Mouse (Mus musculus): ENCODE measurements around the gene Nemf. TPM values are rescaled to one million over a fixed set of nuclear protein-coding genes. Genes with fewer than 3 reads are reported as not detected.

The Nemf gene
- polyA plus RNA-seq, 1 experiment from 2014 or later, result 91.1 TPM

DNA sequence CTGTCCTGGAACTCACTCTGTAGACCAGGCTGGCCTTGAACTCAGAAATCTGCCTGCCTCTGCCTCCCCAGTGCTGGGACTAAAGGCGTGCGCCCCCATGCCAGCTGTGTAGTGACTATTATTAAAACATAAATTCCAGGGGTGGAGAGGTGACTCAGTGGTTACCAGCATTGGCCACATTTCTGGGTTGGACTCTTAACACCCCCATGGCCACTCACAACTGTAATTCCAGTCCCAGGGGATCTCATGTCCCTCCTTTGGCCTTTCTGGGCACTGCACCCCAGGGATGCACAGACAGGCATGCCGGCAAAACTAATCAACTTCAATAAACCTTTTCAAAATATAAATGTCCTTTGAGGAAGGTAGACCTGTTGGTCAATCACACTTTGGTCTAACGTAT, 58.7 kb downstream of the Nemf start:
- peaks cover 28% of the 10 kb centered on the region for H3K4me1 ChIP-seq
- 78% methylated on average over 4 of the region's 4 CpGs for WGBS
- no peak for ATAC-seq (ENCODE audit: low FRiP score)
- H3K27ac ChIP-seq (replicated peaks), result no peak overlapping the region
- H3K9ac ChIP-seq (replicated peaks), result no peak overlapping the region
- no peaks in the 10 kb centered on the region for H3K9me3 ChIP-seq (replicated peaks)
- peaks cover 29% of the 10 kb centered on the region for H3K36me3 ChIP-seq
- H3K4me2 ChIP-seq, result peak overlapping the region; percentile 71
- no peaks in the 10 kb centered on the region for H3K27me3 ChIP-seq (replicated peaks)
- peak overlapping the region; percentile 92 for H3K4me3 ChIP-seq (replicated peaks)

DNA sequence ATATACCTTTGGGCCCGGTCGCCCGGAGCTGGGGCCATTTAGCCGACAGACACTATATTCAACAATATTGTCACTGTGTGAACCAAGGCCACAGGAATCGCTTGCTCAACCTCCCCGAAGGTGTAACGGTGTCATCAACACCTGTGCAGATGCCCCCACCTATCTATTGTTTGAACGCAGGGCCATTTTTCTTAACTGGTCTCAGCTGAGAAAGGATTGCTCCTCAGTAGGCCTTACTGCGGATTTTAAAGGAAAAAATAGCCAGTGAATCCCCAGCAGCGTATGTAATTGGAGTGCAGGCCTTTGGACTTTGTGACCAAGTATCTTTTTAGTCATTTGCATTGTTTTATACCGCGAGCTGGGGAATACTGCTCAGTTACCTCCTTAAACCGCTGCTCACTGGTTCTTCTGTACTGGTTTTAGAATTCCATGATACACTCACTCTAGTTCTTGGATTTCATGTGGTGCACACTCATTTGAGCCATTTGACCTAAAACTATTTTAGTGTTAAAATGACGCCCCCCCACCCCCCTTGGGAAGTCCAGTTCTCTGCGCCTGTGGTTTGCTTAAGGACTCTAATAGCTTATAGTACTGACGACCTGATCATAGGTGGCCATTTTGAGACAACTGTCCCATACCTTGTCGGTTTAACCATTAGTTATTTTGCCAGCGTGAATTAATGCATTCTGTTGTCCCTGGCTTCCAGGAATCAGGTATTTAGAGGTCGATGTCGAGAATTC, 59.4 kb downstream of the Nemf start:
- Histone ChIP-seq H3K27ac (replicated peaks) (peak overlapping the region; percentile 95), H3K27me3 (replicated peaks) (no peaks in the 10 kb centered on the region), H3K9ac (replicated peaks) (peak overlapping the region; percentile 98), H3K4me1 (peaks cover 28% of the 10 kb centered on the region), H3K4me3 (replicated peaks) (peak overlapping the region; percentile 92), H3K4me2 (peak overlapping the region; percentile 71), H3K36me3 (peaks cover 22% of the 10 kb centered on the region), H3K9me3 (replicated peaks) (no peaks in the 10 kb centered on the region)
- no peak for ATAC-seq (ENCODE audit: low FRiP score)
- WGBS, result 18% methylated on average over 20 of the region's 20 CpGs

DNA sequence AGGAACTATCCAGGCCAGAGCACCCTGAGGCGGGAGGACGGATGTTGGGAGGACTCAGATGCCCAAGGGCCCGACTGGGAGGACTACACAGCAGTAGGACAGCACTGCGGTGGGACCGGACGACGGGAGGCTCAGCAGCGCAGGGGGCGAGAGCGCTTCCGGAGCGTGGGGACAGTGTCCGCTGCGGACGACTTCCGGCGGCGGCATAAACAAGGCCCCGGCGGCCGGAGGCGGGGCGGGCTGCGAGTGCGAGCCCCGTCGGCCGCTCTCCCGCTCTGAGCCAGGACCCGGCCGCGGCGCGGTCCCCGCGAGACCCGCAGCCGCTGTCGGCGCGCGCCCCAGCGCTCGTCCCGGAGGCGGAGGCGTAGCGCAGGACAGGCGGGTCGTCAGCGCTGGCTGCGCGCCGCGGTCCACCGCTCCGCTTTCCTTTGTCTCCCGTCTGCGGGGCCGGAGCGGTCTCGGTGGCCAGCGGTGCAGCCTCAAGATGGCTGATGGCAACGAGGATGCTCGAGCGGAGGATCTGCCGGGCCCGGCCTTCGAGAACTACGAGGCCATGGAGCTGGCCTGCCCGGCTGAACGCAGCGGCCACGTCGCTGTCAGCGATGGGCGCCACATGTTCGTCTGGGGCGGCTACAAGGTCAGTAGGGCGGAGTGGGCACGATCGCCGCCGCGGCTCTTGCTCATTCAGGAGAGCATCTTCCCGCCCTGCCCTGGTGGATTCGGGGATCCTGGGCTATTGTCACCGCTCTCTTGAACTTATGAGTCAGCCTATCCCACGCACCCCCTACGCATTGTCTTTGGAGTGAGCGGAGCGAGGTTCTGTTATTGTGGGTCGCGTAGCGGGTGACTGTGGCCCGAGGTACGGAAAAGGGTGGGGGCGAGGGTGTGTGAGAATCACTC, 60.2 kb downstream of the Nemf start, which contains the start of gene Klhdc2:
Gene Klhdc2, plus strand, starts transcription at position 171 of the 900 bp plus-strand sequence.
- no peaks in the 10 kb centered on the region for H3K9me3 ChIP-seq (replicated peaks)
- ATAC-seq (ENCODE audit: low FRiP score), result peak; percentile 97
- WGBS, result under 1% methylated on average over 98 of the region's 98 CpGs

GRCm38 (mm10) chr12:69295651-69296050, 61.3 kb downstream of the Nemf start:
- H3K27me3 ChIP-seq (replicated peaks), result no peaks in the 10 kb centered on the region
- peak overlapping the region; percentile 71 for H3K4me2 ChIP-seq
- H3K36me3 ChIP-seq, result peaks cover 5% of the 10 kb centered on the region
- H3K9ac ChIP-seq (replicated peaks), result peak overlapping the region; percentile 98
- H3K9me3 ChIP-seq (replicated peaks), result no peaks in the 10 kb centered on the region
- H3K4me3 ChIP-seq (replicated peaks), result peak overlapping the region; percentile 92
- H3K27ac ChIP-seq (replicated peaks), result peak overlapping the region; percentile 95
- 90% methylated on average over 4 of the region's 4 CpGs for WGBS
- no peak for ATAC-seq (ENCODE audit: low FRiP score)
- H3K4me1 ChIP-seq, result peaks cover 28% of the 10 kb centered on the region

More for the DNA sequence above, 60.2 kb downstream of the Nemf start, which contains the start of gene Klhdc2:
- H3K4me1 ChIP-seq, result peaks cover 28% of the 10 kb centered on the region
- H3K27ac ChIP-seq (replicated peaks), result peak within 1 kb of the TSS; percentile 95
- peak within 1 kb of the TSS; percentile 98 for H3K9ac ChIP-seq (replicated peaks)
- H3K4me2 ChIP-seq, result peak within 1 kb of the TSS; percentile 71
- peaks cover 14% of the 10 kb centered on the region for H3K36me3 ChIP-seq
- H3K4me3 ChIP-seq (replicated peaks), result peak within 1 kb of the TSS; percentile 92
- no peaks in the 10 kb centered on the region for H3K27me3 ChIP-seq (replicated peaks)

GRCm38 (mm10) chr12:69294936-69295335, 62.0 kb downstream of the Nemf start:
- H3K9ac ChIP-seq (replicated peaks), result no peak overlapping the region
- H3K36me3 ChIP-seq, result no peaks in the 10 kb centered on the region
- no peak overlapping the region for H3K27ac ChIP-seq (replicated peaks)
- ATAC-seq (ENCODE audit: low FRiP score), result no peak
- H3K4me2 ChIP-seq, result no peak overlapping the region
- no peak overlapping the region for H3K4me3 ChIP-seq (replicated peaks)
- H3K27me3 ChIP-seq (replicated peaks), result no peaks in the 10 kb centered on the region
- H3K4me1 ChIP-seq, result peaks cover 28% of the 10 kb centered on the region
- 90% methylated on average over 2 of the region's 2 CpGs for WGBS
- H3K9me3 ChIP-seq (replicated peaks), result no peaks in the 10 kb centered on the region

- no peak for ATAC-seq (ENCODE audit: low FRiP score)
- H3K4me3 ChIP-seq (replicated peaks), result no peak overlapping the region
- WGBS, result 66% methylated on average over 2 of the region's 2 CpGs
Observed at GRCm38 (mm10) chr12:69293815-69294214, 63.1 kb downstream of the Nemf start.

DNA sequence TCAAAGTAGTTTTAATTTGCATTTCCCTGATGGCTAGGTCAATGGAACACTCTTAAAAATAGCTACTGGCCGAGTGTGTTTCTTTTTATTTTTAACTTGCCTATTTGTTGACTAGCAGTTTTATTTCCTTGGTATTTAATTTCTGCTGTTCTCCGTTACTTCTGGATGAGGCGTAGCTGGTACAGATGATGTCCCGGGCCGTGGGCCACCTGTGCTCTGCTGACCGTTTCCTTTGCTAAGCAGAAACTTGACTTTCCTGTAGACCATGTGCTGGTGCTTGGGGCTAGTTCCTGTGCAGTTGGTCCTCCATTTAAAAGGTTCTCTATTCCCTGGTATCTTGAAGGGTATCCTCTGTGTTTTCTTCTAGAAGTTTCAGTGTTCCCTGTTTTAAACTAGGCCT, 64.6 kb downstream of the Nemf start:
- WGBS, result 91% methylated on average over 6 of the region's 6 CpGs
- no peak for ATAC-seq (ENCODE audit: low FRiP score)
- no peaks in the 10 kb centered on the region for H3K36me3 ChIP-seq
- no peak overlapping the region for H3K27ac ChIP-seq (replicated peaks)
- no peak overlapping the region for H3K4me3 ChIP-seq (replicated peaks)
- no peak overlapping the region for H3K4me2 ChIP-seq
- H3K4me1 ChIP-seq, result peaks cover 7% of the 10 kb centered on the region
- H3K9me3 ChIP-seq (replicated peaks), result no peaks in the 10 kb centered on the region
- H3K27me3 ChIP-seq (replicated peaks), result no peaks in the 10 kb centered on the region
- H3K9ac ChIP-seq (replicated peaks), result no peak overlapping the region

More at GRCm38 (mm10) chr12:69293815-69294214, 63.1 kb downstream of the Nemf start:
- H3K27ac ChIP-seq (replicated peaks), result no peak overlapping the region
- no peak overlapping the region for H3K4me2 ChIP-seq
- H3K9me3 ChIP-seq (replicated peaks), result no peaks in the 10 kb centered on the region
- H3K4me1 ChIP-seq, result peaks cover 20% of the 10 kb centered on the region
- H3K9ac ChIP-seq (replicated peaks), result no peak overlapping the region
- H3K36me3 ChIP-seq, result no peaks in the 10 kb centered on the region
- H3K27me3 ChIP-seq (replicated peaks), result no peaks in the 10 kb centered on the region

- no peak overlapping the region for H3K4me2 ChIP-seq
- H3K9ac ChIP-seq (replicated peaks), result no peak overlapping the region
- H3K4me3 ChIP-seq (replicated peaks), result no peak overlapping the region
- no peak for ATAC-seq (ENCODE audit: low FRiP score)
- no peaks in the 10 kb centered on the region for H3K27me3 ChIP-seq (replicated peaks)
- WGBS, result 82% methylated on average over 9 of the region's 9 CpGs
- no peaks in the 10 kb centered on the region for H3K36me3 ChIP-seq
- no peaks in the 10 kb centered on the region for H3K4me1 ChIP-seq
- no peaks in the 10 kb centered on the region for H3K9me3 ChIP-seq (replicated peaks)
- H3K27ac ChIP-seq (replicated peaks), result no peak overlapping the region
Observed at GRCm38 (mm10) chr12:69288699-69289098, 68.3 kb downstream of the Nemf start.

DNA sequence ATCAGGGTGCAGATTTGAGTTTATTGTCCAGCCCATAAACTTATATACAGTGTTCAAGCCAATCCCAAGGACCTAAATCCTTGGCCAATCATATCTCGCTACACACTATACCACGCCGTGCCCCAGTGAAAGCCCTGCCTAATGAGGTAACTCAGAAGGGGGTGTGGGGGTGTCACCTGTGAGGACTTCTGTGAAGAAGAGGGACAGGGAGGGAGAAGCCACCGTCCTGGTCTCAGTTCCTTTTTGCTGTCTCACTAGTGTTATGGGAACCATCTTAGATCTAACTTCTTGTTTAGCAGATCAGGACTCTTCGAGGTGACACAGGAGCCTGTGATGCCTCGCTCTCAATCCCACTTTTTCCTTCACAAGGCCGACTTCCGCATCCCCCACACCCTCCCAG, 69.4 kb downstream of the Nemf start:
- 89% methylated on average over 8 of the region's 8 CpGs for WGBS
- Histone ChIP-seq H3K9me3 (replicated peaks) (no peaks in the 10 kb centered on the region), H3K36me3 (no peaks in the 10 kb centered on the region), H3K4me1 (no peaks in the 10 kb centered on the region), H3K4me3 (replicated peaks) (no peak overlapping the region), H3K27ac (replicated peaks) (no peak overlapping the region), H3K27me3 (replicated peaks) (no peaks in the 10 kb centered on the region), H3K9ac (replicated peaks) (no peak overlapping the region), H3K4me2 (no peak overlapping the region)
- no peak for ATAC-seq (ENCODE audit: low FRiP score)

- no peaks in the 10 kb centered on the region for H3K9me3 ChIP-seq (replicated peaks)
- 90% methylated on average over 7 of the region's 7 CpGs for WGBS
- ATAC-seq (ENCODE audit: low FRiP score), result no peak
- H3K9ac ChIP-seq (replicated peaks), result no peak overlapping the region
- no peaks in the 10 kb centered on the region for H3K36me3 ChIP-seq
- no peaks in the 10 kb centered on the region for H3K4me1 ChIP-seq
- H3K27ac ChIP-seq (replicated peaks), result no peak overlapping the region
- no peaks in the 10 kb centered on the region for H3K27me3 ChIP-seq (replicated peaks)
- H3K4me2 ChIP-seq, result no peak overlapping the region
- H3K4me3 ChIP-seq (replicated peaks), result no peak overlapping the region
Observed at GRCm38 (mm10) chr12:69283146-69283545, 73.8 kb downstream of the Nemf start.

DNA sequence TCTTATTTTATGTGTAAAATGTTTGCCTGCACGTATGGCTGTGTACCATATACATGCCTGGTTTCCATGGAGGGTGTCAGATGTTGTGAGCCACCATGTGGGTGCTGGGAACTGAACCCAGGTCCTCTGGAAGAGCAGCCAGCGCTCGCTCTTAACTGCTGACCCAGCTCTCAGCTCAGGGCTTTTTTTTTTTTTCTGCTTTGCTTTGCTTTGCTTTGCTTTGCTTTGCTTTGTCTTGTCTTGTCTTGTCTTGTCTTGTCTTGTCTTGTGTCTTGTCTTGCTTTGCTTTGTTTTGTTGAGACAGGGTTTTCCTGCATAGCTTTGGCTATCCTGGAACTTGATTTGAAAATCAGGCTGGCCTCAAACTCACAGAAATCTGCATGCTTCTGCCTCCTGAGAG, 76.0 kb downstream of the Nemf start:
- ATAC-seq (ENCODE audit: low FRiP score), result no peak
- 92% methylated on average over 3 of the region's 3 CpGs for WGBS
- no peaks in the 10 kb centered on the region for H3K27me3 ChIP-seq (replicated peaks)
- no peak overlapping the region for H3K4me2 ChIP-seq
- no peak overlapping the region for H3K27ac ChIP-seq (replicated peaks)
- H3K9me3 ChIP-seq (replicated peaks), result no peaks in the 10 kb centered on the region
- no peaks in the 10 kb centered on the region for H3K36me3 ChIP-seq
- H3K4me3 ChIP-seq (replicated peaks), result no peak overlapping the region
- H3K4me1 ChIP-seq, result no peaks in the 10 kb centered on the region
- H3K9ac ChIP-seq (replicated peaks), result no peak overlapping the region

Data from neural tube, embryonic 15.5 days (tissue).